Mouse (Mus musculus) left cerebral cortex, postnatal 14 days (tissue): ENCODE measurements around the gene Gm42957. TPM values are rescaled to one million over a fixed set of nuclear protein-coding genes. Genes with fewer than 3 reads are reported as not detected.

ENCODE experiments used
- DNase-seq, 2 experiments: peaks; one replicate each; pipeline ENCODE4 v3.0.0; 2021 to 2022; ENCODE audit warnings: low spot score in 2 of 2, mixed read lengths in 1 of 2
- intact Hi-C: fragments of 180-260 bp; cut with DNase I; formaldehyde crosslinking; loops from one replicate; pipeline ENCODE4 v1.15.1; 2025
- total RNA-seq, 2 experiments: library from RNA; stranded (reverse); gene quantifications; 2 replicates each; pipeline ENCODE4 v1.2.3; 2021

The Gm42957 gene
- total RNA-seq, 2 experiments from 2014 or later = 0.40 to 0.44 TPM

GRCm38 (mm10) chr3:96696766-96697732, 61.8 kb downstream of the Gm42957 start:
- intact Hi-C loops = no loop called here
- DNase-seq = peak; percentile 68 to 73

GRCm38 (mm10) chr3:96698993-96699690, 63.9 kb downstream of the Gm42957 start:
- DNase-seq = no peak
- intact Hi-C loops = no loop called here

- intact Hi-C loops = no loop called here
- no peak for DNase-seq
Measured at GRCm38 (mm10) chr3:96700376-96700775, 65.1 kb downstream of the Gm42957 start.

- no peak for DNase-seq
- intact Hi-C loops = no loop called here
Measured at GRCm38 (mm10) chr3:96701003-96701402, 65.7 kb downstream of the Gm42957 start.

Other genes with a start within 250 kb of the Gm42957 start
- not detected for gene BC107364, start 183.2 kb upstream of the Gm42957 start, total RNA-seq
- gene Hfe2, start 110.3 kb upstream of the Gm42957 start, total RNA-seq = under 1 TPM; 0.18 to 0.42 TPM
- gene Txnip, start 77.5 kb upstream of the Gm42957 start, total RNA-seq = 10 to 100 TPM; 26.9 to 36.8 TPM
- not detected for gene Gm16253, start 58.5 kb upstream of the Gm42957 start, total RNA-seq
- gene Polr3gl, start 41.3 kb upstream of the Gm42957 start, total RNA-seq = 10 to 100 TPM; 26.6 to 29.7 TPM
- gene Ankrd34a, start 38.8 kb upstream of the Gm42957 start, total RNA-seq = 10 to 100 TPM; 69.9 to 72.6 TPM
- gene Lix1l, start 34.3 kb upstream of the Gm42957 start, total RNA-seq = 10 to 100 TPM; 22.1 to 24.8 TPM
- gene Rbm8a, start 5.5 kb upstream of the Gm42957 start, total RNA-seq = 10 to 100 TPM; 40.1 to 41.5 TPM
- 10 to 100 TPM; 49.2 to 49.7 TPM for gene Pex11b, start 98 bp upstream of the Gm42957 start, total RNA-seq
- gene Itga10, start 10.1 kb downstream of the Gm42957 start, total RNA-seq = 1 to 10 TPM; 1.5 to 2.5 TPM
- gene Ankrd35, start 34.7 kb downstream of the Gm42957 start, total RNA-seq = 1 to 10 TPM; 4.6 to 7.6 TPM
- gene Pias3, start 60.9 kb downstream of the Gm42957 start, total RNA-seq = 10 to 100 TPM; 17.6 to 22.7 TPM
- gene Nudt17, start 73.1 kb downstream of the Gm42957 start, total RNA-seq = 1 to 10 TPM; 5.7 to 6.6 TPM
- gene Polr3c, start 92.2 kb downstream of the Gm42957 start, total RNA-seq = 10 to 100 TPM; 25.5 to 27.7 TPM
- gene Rnf115, start 92.2 kb downstream of the Gm42957 start, total RNA-seq = 10 to 100 TPM; 72.8 to 76.7 TPM
- gene Pdzk1, start 193.8 kb downstream of the Gm42957 start, total RNA-seq = not detected
- gene Cd160, start 193.9 kb downstream of the Gm42957 start, total RNA-seq = not detected